Mouse (Mus musculus): ENCODE data around the gene Plekhg2.
"Not testable (repeated sequence)": the region's sequence is repeated elsewhere in the genome, so short reads cannot be mapped to it uniquely, and the experiment has no call there.

The Plekhg2 gene

DNA sequence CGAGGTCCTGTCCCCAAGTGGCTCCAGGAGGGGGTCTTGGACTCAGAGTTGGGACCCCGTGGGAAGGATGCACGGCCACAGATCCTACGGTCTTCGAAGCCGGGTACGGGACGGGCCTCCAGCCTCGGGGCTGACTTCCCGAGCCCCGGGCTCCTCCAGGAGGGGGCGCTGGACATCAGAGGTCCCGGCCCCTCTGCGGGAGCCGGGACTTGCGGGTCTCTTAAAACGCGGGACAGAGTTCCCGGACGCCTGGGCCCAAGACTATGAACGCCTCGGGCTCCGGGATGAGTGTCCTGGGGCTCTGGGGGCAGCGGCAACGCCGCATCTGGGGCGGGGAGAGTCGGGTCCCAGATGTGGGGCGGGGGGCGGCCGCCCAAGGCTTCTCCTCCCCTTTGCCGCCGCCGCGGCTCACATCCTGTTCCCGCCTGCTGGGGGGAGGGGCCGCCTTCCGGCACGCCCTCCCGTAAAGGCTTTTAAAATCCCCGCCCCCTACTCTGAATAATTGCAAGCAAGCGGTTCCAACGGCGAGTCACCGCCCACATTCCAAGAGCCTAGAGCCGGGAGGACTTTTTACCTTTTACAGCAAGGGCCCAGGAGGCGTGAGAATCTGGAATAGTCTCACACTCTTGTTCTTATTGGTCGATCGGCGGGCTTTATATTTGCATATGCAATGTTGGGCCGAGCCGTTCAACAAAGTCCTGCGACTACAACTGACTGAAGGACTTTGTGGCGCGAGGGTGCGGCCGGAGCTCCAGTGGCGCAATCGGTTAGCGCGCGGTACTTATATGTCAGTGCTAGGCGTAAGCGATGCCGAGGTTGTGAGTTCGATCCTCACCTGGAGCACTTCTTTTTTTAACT is at the start of gene Plekhg2:
Gene Plekhg2 (minus strand): TSS at position 349 of the 858 bp plus-strand sequence.
- DNase-seq (ENCODE audit: low read depth, low spot score), result peak; percentile 100

DNA sequence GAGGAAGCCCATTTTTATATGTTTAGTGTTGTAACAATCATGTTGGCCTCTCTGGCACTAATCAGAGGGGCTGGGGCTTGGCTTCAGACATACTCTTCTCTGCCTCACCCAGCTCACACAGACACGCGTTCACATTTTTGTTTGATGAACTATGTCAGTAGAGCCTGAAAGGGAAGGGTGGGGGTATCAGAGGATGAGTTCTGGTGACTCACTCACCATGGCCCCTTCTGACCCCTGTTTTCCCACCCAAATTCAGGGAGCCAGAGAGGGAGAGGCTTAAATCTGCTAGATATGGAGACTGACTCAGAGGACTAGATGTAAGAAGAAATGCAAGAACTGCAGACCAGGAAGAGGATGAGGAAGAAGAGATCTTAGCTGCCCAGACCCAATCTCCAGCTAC is 47.0 kb upstream of the Plekhg2 start:
- no peak for DNase-seq (ENCODE audit: low read depth, low spot score)

DNA sequence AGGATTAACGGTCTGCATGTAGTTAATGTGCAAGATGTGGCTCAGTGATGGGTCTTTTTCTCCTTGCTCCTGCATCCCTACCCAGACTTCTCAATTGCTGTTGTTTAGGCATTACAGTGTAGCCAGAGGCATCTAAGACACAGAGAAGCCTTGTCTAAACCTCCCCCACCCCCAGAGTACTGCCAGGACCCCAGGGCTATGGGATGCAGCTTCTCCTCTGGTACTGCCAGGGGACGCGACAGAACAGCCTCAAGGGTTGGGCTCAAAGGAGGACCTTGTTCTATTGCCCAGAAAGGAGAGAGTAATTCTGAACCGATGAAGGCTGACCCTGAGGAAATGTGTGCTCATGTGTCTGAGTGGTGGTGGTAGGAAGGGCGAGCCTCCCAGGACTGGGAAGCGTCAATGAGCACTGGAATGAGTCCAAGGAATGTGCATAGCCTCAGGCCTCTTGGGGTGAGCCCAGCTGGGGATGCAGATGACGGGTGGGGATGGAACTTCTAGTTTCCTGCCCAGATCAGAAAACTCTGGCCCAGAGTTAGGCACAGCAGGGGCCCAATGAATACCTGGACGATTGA is 45.8 kb upstream of the Plekhg2 start:
- no peak for DNase-seq (ENCODE audit: low read depth, low spot score)

DNA sequence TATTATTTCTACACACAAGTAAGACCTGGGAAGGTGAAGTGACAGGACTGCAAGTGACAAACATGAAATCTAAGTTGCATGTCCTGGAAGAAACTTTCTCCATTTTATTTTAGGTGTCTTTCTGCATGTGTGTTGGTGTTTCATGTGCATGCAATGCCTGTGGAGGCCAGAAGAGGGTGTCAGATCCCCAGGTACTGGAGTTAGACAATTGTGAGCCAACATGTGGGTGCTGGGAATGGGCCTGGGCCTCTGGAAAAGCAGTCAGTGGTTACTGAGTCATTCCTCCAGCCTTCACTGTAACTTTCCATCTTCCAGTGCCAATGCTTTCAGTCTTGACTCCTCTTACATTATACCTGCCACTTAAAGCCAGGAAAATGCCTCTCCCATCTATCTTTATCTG is 45.0 kb upstream of the Plekhg2 start:
- no peak for DNase-seq (ENCODE audit: low read depth, low spot score)

DNA sequence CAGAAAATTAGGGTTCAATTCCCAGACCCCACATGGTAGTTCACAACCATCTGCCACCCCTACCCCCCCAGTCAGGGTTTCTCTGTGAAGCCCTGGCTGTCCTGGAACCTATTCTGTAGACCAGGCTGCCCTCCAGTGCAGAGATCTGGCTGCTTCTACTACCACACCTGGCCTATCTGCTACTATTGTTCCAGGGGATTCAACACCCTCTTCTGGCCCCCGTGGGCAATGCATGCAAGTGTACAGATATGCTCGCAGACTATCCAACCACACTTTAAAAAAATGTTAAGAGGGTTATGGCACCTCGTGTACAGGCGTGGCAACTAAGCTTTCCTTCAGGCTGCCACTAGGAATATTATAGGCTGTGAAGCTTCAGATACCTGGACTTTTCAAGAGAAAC is 40.4 kb upstream of the Plekhg2 start:
- DNase-seq (ENCODE audit: low read depth, low spot score), result no peak

DNA sequence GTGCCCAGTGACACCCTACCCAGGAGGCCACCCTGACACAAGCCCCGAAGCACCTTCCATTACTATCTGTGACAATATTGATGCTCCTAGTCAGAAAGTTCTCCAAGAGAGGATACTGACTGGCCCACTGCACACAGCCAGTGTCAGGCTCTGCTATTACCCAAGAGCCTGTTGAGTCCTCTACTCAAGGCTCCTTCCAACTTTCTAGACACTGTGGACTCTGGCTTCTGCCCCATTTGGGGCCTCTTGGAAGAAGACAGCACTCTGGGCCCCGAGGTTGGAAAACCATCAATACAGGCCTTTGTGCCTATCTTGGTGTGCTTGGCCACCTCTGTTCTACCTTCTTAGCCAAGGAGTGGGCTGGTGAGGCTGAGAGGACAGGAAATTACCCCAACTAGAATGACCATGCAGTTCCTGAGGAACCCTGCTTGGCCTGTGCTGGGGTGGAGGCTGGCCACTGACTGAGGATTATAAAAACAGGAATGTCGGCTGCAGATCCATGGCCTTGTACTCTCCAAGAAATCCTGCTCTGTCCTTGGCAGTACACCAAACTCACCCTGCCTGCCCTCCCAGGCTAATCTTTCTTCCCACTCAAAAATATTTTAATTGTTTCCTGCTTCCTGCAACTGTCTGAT is 38.6 kb upstream of the Plekhg2 start:
- no peak for DNase-seq (ENCODE audit: low read depth, low spot score)

DNA sequence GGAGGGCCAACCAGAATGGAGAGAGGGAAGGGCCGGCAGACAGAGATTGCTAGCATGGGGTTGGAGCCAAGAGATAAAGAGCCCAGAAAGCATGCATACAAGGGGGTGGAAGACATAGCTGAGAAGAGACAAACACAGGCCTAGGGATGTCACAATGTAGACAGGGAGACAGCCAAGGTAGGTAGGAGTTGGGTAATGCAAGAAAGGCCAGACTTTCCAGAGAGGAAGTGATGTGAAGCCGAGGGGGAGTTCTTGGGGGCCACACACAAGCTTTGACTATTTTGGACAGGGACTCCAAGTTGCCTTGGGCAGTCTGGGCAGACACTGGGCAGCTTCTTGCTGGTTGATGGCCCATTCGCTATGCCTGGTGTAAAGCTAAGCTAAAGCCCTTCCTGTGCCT is 29.5 kb upstream of the Plekhg2 start:
- no peak for DNase-seq (ENCODE audit: low read depth, low spot score)

DNA sequence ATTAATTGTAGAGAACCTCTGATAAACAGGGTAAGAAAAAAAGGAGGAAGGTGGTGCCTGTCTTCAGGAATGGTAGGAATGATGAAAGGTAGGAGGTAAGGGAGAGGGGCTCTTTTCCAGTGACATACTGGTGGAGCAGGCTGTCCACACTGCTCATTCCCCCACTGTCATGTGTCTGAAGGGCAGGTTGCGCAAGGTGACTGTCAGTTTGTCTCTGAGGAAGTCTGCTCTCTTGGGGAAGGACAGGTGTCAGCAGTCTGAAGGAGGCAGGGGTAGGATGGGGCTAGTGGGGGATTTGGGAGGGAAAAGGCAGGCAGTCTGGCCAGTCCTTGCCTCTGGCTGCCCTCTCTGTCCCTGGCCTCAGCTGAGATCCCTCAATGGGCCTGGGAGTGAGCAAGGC is 28.6 kb upstream of the Plekhg2 start:
- no peak for DNase-seq (ENCODE audit: low read depth, low spot score)

DNA sequence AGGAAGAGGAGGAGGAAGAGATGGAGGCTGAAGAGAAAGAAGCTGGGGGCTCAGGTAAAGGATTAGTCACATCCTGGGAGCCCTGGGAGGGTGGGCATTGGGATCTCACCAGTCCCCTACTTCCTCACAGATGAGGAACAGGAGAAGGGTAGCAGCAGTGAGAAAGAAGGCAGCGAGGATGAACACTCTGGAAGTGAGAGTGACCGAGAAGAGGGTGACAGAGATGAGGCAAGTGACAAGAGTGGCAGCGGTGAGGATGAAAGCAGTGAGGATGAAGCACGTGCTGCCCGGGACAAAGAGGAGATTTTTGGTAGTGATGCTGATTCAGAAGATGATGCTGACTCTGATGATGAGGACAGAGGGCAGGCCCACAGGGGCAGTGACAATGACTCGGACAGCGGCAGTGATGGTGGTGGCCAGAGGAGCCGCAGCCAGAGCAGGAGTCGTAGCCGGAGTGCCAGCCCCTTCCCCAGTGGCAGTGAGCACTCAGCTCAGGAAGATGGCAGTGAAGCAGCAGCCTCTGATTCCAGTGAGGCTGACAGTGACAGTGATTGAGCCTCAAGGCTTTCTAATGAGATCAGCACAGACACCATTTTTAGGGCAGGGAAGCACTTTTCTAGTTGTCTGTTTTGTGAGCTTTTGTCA is 26.4 kb upstream of the Plekhg2 start:
- no peak for DNase-seq (ENCODE audit: low read depth, low spot score)

DNA sequence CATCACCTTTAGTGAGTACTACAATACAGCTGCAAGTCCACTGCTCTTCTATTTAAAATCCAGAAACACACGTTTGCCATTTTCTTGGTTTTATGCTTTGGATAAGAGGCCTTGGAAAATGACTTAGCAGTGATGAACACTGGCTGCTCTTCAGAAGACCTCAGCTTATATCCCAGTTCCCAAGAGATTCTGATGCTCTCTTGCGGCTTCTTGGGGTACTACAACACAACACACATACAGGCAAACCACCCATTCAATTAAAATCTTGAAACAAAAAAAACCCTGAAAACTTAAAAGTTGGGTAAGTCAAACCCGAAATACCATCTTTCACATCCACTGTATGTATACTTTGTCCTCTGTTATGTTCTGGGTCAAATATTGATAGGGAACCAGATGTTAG is 25.6 kb upstream of the Plekhg2 start:
- no peak for DNase-seq (ENCODE audit: low read depth, low spot score)

DNA sequence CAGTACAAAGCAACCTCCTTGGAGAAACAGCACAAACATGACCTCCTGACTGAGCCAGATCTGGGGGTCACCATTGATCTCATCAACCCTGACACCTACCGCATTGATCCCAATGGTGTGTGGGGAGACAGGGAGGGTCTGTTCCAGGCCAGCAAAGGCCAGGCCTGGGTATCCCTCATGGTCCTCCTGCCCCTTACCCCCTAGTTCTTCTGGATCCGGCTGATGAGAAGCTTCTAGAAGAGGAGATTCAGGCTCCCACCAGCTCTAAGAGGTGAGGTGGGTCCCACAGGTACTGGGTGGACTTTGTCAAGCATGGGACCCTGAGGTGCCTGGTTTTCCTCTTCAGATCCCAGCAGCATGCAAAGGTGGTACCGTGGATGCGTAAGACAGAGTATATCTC is 23.0 kb upstream of the Plekhg2 start:
- no peak for DNase-seq (ENCODE audit: low read depth, low spot score)

DNA sequence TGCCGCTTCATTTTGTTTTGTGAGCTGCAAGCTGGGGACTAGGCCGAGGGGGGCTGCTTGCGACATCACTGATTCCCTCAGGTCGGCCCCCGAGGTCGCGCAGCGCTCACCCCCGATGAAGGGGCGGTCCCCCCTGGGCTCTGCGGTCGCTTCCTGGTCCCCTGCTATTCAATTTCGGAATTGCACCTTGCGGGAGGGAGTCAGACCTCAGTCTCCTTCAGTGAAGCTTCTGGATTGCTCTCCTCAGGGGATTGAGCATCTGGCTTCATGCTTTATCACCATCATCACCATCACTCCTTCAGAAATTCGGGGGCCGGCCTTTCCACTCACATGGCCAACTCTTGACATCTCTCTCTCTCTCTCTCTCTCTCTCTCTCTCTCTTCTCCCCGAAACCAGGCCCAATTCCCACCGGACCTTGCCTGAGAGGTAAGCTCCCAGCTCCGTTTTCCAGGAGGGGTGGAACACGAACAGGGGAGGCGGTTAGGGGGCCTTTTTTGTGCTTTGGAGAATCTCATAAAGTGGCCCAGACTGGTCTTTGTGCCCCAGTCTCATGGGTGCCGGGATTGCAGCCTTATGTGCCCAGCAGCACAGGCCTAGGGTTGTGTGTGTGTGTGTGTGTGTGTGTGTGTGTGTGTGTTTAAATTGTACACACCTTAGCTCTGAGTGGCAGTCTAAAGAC is 21.0 kb upstream of the Plekhg2 start:
- DNase-seq (ENCODE audit: low read depth, low spot score), result no peak

DNA sequence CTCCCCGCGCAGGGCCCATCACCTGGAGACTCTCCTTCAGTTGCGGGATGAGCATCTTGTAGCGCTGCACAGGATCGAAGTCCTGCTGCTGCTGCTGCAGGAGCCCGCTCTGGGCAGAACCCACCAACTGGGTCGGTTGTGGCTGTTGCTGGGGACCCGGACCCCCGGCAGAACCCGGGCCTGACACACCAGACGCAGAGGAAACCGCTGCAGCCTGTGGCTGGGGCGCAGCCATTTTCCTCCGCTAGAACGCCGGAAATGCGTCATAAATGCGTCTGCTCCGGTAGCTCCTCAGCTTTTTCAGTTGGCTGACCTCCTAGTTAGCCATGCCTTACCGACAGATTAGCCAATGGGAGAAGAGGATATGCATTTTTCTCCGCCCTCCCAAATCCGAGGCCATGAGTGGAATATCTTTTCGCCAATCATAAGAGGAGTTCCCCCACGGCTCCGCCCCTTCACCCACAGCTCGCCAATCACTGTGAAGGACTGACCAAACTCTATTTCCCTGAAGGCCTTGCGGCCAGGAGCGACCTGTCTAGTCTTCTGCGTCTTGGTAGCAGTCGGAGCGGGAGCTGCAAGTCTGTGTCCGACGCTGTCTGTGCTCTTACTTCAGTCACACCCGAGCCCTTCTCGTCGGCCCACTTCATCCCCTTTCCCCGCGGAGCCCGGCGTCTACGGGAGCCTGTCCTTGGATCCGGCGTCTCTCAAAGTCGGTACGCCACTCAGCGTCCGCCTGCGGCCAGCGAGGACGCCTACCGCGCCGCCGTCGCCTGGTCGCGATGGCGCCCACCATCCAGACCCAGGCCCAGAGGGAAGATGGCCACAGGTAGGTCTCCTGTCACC is 20.3 kb upstream of the Plekhg2 start, which contains the start of the genes Med29 and Paf1:
Gene Med29 (minus strand): TSS at position 280 of the 843 bp plus-strand sequence.
Gene Paf1 (plus strand): TSS at position 523 of the 843 bp plus-strand sequence.
- DNase-seq (ENCODE audit: low read depth, low spot score), result peak; percentile 93

DNA sequence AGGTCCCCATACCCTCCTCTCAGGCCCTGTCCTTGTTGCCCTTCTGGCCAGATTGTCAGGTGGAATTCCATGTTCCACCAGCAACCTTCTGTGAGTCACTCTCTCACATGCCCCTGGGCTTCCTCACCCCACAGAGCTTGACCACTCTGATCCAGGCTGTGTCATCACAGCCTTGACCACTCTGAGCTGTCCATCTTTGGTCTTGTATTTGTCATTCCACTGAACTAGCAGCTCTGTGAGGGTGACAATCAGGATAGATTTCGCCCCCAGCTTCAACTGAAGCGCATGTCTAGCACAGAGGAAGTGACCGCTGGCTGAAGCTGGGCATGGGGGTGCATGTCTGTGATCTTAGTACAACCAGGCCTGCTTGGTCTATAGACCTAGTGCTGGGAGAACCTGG is 17.9 kb upstream of the Plekhg2 start:
- no peak for DNase-seq (ENCODE audit: low read depth, low spot score)

DNA sequence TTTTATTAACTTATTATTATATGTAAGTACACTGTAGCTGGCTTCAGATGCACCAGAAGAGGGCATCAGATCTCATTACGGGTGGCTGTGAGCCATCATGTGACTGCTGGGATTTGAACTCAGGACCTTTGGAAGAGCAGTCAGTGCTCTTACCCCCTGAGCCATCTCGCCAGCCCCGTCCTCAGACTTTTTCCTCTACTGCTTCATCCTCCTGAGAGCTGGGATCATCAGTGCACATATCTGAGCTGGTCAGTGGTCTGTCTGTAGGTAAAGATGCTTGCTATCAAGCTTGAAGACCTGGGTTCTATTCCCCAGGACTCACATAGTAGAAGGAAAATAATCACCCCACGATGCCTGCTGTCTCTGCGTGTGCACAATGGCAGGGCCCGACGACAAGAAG is 15.0 kb upstream of the Plekhg2 start:
- not testable (repeated sequence) for DNase-seq (ENCODE audit: low read depth, low spot score)

DNA sequence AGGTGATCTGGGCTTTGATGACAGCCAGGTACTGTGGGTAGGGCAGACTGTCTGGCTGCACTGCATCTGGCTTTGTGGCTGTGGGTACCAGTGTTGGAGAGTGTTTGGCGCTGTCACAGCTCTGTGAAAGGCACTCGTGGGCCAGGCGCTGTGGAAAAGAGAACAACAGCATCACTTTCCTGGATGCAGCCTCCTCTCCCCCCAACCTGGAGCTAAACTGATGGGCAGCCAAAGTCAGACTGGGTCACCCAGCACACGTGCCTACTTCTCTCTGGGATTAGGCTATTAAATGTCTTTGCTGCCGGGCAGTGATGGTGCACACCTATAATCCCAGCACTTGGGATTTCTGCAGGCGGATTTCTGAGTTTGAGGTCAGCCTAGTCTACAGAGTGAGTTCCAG is 14.5 kb upstream of the Plekhg2 start:
- not testable (repeated sequence) for DNase-seq (ENCODE audit: low read depth, low spot score)

DNA sequence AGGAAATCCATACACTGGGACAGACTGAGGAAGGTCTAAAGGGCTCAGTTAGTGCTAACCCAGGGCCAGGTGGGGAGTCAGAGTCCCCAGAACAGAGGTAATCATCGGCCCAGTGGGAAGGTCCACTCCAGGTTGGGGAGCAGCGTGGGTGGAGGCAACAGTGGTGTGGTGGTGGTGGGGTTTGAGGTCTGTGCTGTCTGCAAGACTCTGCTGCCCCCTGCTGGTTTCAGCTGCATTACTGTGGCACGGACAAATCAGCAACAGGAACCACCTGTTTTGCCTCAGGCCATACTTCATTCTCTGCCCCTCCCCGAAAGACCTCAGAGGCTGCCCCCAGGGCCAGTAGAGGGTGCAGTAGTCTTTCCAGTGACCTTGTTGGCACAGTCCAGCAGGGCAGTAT is 14.1 kb upstream of the Plekhg2 start:
- peak; percentile 83 for DNase-seq (ENCODE audit: low read depth, low spot score)

DNA sequence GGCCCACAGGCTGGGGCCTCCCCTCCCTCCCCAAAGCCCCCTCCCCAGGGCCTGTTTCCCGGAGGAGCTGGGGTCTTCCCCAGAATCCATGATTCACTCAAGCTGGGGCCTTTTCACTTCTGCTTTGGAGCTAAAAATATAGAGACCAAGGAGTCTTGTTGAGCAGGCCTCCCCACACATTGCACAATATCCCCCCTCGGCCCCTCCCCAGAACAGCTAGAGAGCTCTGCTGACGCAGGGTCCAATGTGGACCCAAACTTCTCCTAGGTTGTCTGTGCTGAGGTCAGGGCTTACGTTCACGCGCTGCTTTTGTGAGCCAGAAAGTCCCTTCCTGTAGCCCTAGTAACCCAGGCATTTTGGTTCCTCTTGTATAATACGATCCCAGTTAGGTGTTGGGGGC is 13.6 kb upstream of the Plekhg2 start:
- DNase-seq (ENCODE audit: low read depth, low spot score), result no peak

DNA sequence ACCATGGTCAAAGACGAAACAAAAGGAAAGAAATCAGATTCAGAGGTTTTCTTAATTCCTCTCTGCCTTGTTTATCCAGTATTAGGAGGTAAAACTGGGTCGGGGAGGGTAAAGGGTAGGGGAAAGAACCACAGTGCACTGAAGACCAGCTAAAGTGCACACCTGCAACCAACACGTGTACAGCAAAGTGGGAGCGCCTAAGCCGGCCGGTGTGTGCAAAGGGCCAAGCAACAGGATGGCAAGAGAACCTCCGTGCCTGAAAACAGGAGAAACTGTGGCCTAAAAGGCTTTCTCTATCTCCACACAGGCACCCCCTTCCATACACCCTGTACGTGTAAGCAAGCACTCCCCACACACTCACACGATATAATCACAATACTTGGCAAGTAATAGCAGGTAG is 12.8 kb upstream of the Plekhg2 start:
- no peak for DNase-seq (ENCODE audit: low read depth, low spot score)

DNA sequence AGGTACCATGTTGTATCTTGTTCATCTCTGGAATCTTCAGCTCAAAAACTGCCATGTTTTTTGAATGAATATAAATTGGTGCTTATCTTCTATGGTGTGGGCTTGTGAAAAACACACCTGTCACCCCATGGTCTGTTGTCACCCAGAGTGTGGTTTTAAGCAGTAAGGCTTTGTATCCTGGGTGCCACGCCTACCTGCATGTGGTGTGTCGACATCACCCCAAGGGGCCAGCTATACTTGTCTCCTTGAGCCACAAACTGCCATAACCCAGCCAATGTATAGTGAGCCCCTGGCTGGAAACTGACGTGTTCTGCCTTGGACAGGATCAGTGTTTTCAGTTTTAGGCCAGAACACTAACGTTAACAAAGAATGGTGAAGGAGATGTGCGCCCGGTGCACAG is 11.8 kb upstream of the Plekhg2 start:
- no peak for DNase-seq (ENCODE audit: low read depth, low spot score)

DNA sequence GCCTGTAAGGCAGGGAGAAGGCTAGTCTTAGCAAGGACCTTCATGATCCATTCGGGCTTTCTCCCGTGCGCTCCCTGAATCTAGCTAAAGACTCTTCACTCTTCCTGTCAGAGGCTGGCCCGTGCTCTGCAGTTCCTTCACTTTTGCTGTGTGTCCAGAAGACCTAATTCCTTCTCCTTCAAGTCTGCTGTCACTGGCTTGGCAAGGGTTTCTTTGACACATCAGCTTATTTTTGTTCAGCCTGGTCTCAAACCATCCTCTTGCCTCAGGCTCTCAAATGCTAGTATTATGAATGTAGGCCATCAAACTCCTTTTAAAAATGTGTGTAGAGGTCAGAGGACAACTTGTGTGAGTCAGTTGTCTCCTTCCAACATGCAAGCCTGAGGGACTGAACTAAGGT is 11.2 kb upstream of the Plekhg2 start:
- no peak for DNase-seq (ENCODE audit: low read depth, low spot score)
